Mouse (Mus musculus) thymus, postnatal 4 days (tissue): Measurements from ENCODE around the gene Lenep.
A peak's percentile ranks its signal among the peaks of the same experiment; 100 is the strongest.
"Not testable (repeated sequence)": the region's sequence is repeated elsewhere in the genome, so short reads cannot be mapped to it uniquely, and the experiment has no call there.

Experiments used
- DNase-seq: peaks from one replicate; pipeline ENCODE4 v3.0.0; 2021

The Lenep gene

GRCm38 (mm10) chr3:89402693-89403092, at the start of gene Lenep:
Lenep (minus strand) TSS chr3:89402793.
- no peak for DNase-seq

GRCm38 (mm10) chr3:89451916-89452315, 49.3 kb upstream of the Lenep start:
- DNase-seq, result peak; percentile 62

- DNase-seq, result peak; percentile 91
Observed at GRCm38 (mm10) chr3:89449541-89449940, 46.9 kb upstream of the Lenep start.

GRCm38 (mm10) chr3:89448720-89449537, 46.3 kb upstream of the Lenep start:
- DNase-seq, result peak; percentile 44

GRCm38 (mm10) chr3:89440691-89441090, 38.1 kb upstream of the Lenep start:
- DNase-seq, result no peak

- DNase-seq, result no peak
Observed at GRCm38 (mm10) chr3:89437269-89437668, 34.7 kb upstream of the Lenep start.

- DNase-seq, result peak; percentile 63
Observed at GRCm38 (mm10) chr3:89436176-89437113, 33.9 kb upstream of the Lenep start, which contains the start of gene Pbxip1. Pbxip1 (plus strand) TSS chr3:89436706.

GRCm38 (mm10) chr3:89435041-89435440, 32.4 kb upstream of the Lenep start:
- no peak for DNase-seq

- DNase-seq, result no peak
Observed at GRCm38 (mm10) chr3:89434532-89434931, 31.9 kb upstream of the Lenep start.

GRCm38 (mm10) chr3:89432606-89433005, 30.0 kb upstream of the Lenep start:
- DNase-seq, result no peak

- DNase-seq, result peak; percentile 90
Observed at GRCm38 (mm10) chr3:89430171-89431159, 27.9 kb upstream of the Lenep start, which contains the start of gene Pygo2. Pygo2 (plus strand) TSS chr3:89430214.

- not testable (repeated sequence) for DNase-seq
Observed at GRCm38 (mm10) chr3:89429021-89429420, 26.4 kb upstream of the Lenep start.

- DNase-seq, result no peak
Observed at GRCm38 (mm10) chr3:89425876-89426275, 23.3 kb upstream of the Lenep start.

GRCm38 (mm10) chr3:89425141-89425525, 22.5 kb upstream of the Lenep start:
- DNase-seq, result no peak

GRCm38 (mm10) chr3:89424416-89425140, 22.0 kb upstream of the Lenep start:
- no peak for DNase-seq

- no peak for DNase-seq
Observed at GRCm38 (mm10) chr3:89422556-89423205, 20.1 kb upstream of the Lenep start.

- DNase-seq, result no peak
Observed at GRCm38 (mm10) chr3:89421810-89422473, 19.3 kb upstream of the Lenep start.

- no peak for DNase-seq
Observed at GRCm38 (mm10) chr3:89421002-89421774, 18.6 kb upstream of the Lenep start.

- no peak for DNase-seq
Observed at GRCm38 (mm10) chr3:89420421-89420820, 17.8 kb upstream of the Lenep start.

- DNase-seq, result no peak
Observed at GRCm38 (mm10) chr3:89419981-89420380, 17.4 kb upstream of the Lenep start.
